Mouse (Mus musculus) embryonic fibroblast, embryonic 13.5 days (primary cell): ENCODE measurements around the gene Vav2.

Experiments
- CTCF ChIP-seq: IDR thresholded peaks from 2 replicates; pipeline ENCODE4 v1.5.1; 2011; ENCODE audit warnings: mild to moderate bottlenecking, control low read depth, low read length, moderate library complexity, borderline replicate concordance; ENCODE audit not compliant: insufficient read depth
- POLR2A ChIP-seq: IDR thresholded peaks from 2 replicates; pipeline ENCODE4 v1.6.1; 2011; ENCODE audit warnings: low read depth, mild to moderate bottlenecking, control low read depth, low read length, moderate library complexity

DNA sequence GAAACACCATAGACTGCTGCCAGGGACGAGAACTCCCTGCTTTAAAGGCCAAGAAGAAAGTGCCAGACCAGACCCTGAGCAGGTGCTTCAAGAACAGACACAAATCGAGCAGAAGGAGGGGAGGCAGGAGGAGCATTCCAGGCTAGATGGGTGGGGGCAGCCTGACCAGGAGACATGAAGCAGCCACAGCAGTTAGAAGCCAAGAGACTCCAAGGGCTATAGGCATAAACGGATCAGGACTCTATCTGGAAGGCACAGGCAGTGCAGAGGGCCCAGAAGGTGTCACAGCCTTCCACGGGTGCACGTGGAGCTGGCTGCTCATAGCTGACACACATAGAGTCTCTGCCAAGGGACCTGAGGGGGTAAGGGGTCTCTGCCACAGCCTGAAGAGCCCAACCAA, 33.3 kb upstream of the Vav2 start:
- no peak for TF ChIP-seq CTCF
- no peak for TF ChIP-seq POLR2A
